Mouse (Mus musculus) thymus, adult 2 months (tissue): ENCODE results near the gene Eomes. TPM values are rescaled to one million over a fixed set of nuclear protein-coding genes. Genes with fewer than 3 reads are reported as not detected.

Source experiments
- DNase-seq: peaks from one replicate; pipeline ENCODE4 v3.0.0; 2021
- H3K27ac ChIP-seq: fragments of 200-500 bp; 2 replicates; pipeline ENCODE4 v1.5.1; 2012; ENCODE audit warnings: low read length, control low read depth; ENCODE audit not compliant: control insufficient read depth, insufficient read depth
- H3K27me3 ChIP-seq: fragments of 200-500 bp; 2 replicates; pipeline ENCODE4 v1.6.1; 2012; ENCODE audit warnings: mild to moderate bottlenecking, low read length, moderate library complexity, mixed read lengths; ENCODE audit not compliant: control insufficient read depth, insufficient read depth
- H3K36me3 ChIP-seq: fragments of 200-500 bp; 2 replicates; pipeline ENCODE4 v1.6.1; 2012; ENCODE audit warnings: mild to moderate bottlenecking, low read length, moderate library complexity; ENCODE audit not compliant: control insufficient read depth, insufficient read depth
- H3K4me1 ChIP-seq: fragments of 200-500 bp; replicated peaks from 2 replicates; pipeline ENCODE4 v1.6.1; 2012; ENCODE audit warnings: low read length; ENCODE audit not compliant: control insufficient read depth, insufficient read depth
- H3K4me3 ChIP-seq: fragments of 200-500 bp; 2 replicates; pipeline ENCODE4 v1.5.1; 2012; ENCODE audit warnings: mild to moderate bottlenecking, low read length, control low read depth, moderate library complexity; ENCODE audit not compliant: control insufficient read depth, insufficient read depth
- CTCF ChIP-seq: fragments of 200-500 bp; IDR thresholded peaks from 2 replicates; pipeline ENCODE4 v1.5.1; 2012; ENCODE audit warnings: mild to moderate bottlenecking, control low read depth, low read length, moderate library complexity, borderline replicate concordance; ENCODE audit not compliant: control insufficient read depth, poor library complexity, insufficient read depth; ENCODE audit errors: extremely low read depth
- POLR2A ChIP-seq: fragments of 200-500 bp; IDR thresholded peaks from 2 replicates; pipeline ENCODE4 v1.6.1; 2012; ENCODE audit warnings: mild to moderate bottlenecking, low read length, control low read depth, moderate library complexity; ENCODE audit not compliant: control insufficient read depth, poor library complexity, insufficient read depth; ENCODE audit errors: extremely low read depth
- WGBS: fragments of 180-500 bp; shearing (Covaris S2); methylation state at CpG from one replicate; pipeline ENCODE4 v1.1.7; 2018; 5-methylcytosine and 5-hydroxymethylcytosine counted together
- polyA plus RNA-seq: library from polyadenylated mRNA; depleted of rRNA; stranded (reverse); fragments of >200 nt; gene quantifications from 2 replicates; pipeline ENCODE4 v1.2.3, GENCODE M21; 2012

Gene Eomes
- polyA plus RNA-seq, 1 experiment = 0.78 TPM

DNA sequence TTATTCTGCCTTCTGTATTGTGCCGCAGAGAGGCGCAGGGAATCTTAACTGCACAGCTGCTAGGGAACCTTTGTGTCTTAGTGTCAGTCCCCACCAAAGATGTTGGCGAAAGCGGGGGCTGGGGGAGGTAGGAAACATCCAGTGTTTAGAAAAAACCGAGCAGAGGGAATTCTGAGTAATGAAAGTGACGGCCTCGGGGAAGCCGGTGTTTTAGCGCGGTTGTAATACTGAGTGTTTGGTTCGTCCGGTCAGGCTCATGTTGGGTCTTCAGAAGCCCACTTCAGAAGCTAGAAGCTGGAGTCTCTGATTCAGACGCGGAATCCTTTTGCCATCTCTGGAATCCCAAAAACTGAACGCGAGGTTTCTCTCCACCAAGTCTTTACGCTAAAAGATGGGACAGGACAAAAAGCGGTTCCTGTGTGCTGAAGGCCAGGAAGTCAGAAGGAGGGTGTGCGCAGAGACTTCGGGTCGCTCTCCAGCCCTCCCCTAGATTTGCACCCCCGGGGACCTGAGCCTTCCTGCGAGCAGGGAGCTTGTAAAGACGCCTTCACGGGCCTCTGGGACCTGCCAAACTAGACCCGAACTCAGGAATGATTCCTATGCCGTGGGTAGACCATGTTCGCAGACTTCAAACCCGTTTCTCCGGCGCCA is 606 bp upstream of the Eomes start:
- 2% methylated on average over 31 of the region's 31 CpGs for WGBS
- Histone ChIP-seq H3K4me1 (peaks cover 21% of the 10 kb centered on the region), H3K27ac (no peak overlapping the region), H3K36me3 (no peaks in the 10 kb centered on the region), H3K4me3 (peak overlapping the region; percentile 23; the same call in 1 of the 2 replicates), H3K27me3 (peaks cover 34% of the 10 kb centered on the region)
- DNase-seq = no peak
- TF ChIP-seq POLR2A (no peak), CTCF (no peak)

DNA sequence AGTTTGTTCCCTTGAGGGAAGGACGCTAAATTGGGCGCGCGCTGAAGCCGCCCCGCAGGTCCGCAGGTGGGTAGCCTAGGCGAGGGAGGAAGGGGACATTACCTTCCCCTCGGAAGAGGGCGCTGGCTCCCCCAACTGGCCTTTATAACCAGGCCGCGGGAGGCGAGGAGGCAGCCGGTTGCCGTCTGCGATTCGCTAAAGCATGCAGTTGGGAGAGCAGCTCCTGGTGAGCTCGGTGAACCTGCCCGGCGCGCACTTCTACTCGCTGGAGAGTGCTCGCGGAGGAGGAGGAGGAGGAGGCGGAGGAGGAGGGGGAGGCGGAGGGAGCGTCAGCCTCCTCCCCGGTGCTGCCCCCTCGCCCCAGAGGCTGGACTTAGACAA is 436 bp downstream of the Eomes start:
- H3K27me3 ChIP-seq = peaks cover 34% of the 10 kb centered on the region

DNA sequence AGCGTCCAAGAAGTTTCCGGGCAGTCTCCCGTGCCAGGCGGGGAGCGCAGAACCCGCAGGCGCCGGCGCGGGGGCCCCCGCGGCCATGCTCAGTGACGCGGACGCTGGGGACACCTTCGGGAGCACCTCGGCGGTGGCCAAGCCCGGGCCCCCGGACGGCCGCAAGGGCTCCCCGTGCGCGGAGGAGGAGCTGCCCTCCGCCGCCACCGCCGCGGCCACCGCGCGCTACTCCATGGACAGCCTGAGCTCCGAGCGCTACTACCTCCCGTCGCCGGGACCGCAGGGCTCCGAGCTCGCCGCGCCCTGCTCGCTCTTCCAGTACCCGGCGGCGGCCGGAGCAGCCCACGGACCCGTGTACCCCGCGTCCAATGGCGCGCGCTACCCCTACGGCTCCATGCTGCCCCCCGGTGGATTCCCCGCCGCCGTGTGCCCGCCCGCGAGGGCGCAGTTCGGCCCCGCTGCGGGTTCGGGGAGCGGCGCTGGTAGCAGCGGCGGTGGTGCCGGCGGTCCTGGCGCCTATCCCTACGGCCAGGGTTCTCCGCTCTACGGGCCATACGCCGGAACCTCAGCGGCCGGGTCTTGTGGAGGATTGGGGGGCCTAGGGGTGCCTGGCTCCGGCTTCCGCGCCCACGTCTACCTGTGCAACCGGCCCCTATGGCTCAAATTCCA is 961 bp downstream of the Eomes start:
- peak overlapping the region; percentile 49 for H3K4me3 ChIP-seq
- TF ChIP-seq POLR2A (no peak), CTCF (peak; percentile 74; the same call in 1 of the 2 replicates)
- no peaks in the 10 kb centered on the region for H3K36me3 ChIP-seq
- H3K27me3 ChIP-seq = peaks cover 34% of the 10 kb centered on the region
- peak; percentile 56 for DNase-seq
- H3K4me1 ChIP-seq = peaks cover 21% of the 10 kb centered on the region
- H3K27ac ChIP-seq = no peak overlapping the region
- WGBS = 4% methylated on average over 81 of the region's 87 CpGs

More for the DNA sequence above, 436 bp downstream of the Eomes start:
- H3K4me1 ChIP-seq = peaks cover 21% of the 10 kb centered on the region
- peak; percentile 48 for DNase-seq
- no peak for TF ChIP-seq POLR2A
- TF ChIP-seq CTCF = no peak
- no peaks in the 10 kb centered on the region for H3K36me3 ChIP-seq
- peak overlapping the region; percentile 49 for H3K4me3 ChIP-seq
- H3K27ac ChIP-seq = no peak overlapping the region
- WGBS = 1% methylated on average over 26 of the region's 29 CpGs

DNA sequence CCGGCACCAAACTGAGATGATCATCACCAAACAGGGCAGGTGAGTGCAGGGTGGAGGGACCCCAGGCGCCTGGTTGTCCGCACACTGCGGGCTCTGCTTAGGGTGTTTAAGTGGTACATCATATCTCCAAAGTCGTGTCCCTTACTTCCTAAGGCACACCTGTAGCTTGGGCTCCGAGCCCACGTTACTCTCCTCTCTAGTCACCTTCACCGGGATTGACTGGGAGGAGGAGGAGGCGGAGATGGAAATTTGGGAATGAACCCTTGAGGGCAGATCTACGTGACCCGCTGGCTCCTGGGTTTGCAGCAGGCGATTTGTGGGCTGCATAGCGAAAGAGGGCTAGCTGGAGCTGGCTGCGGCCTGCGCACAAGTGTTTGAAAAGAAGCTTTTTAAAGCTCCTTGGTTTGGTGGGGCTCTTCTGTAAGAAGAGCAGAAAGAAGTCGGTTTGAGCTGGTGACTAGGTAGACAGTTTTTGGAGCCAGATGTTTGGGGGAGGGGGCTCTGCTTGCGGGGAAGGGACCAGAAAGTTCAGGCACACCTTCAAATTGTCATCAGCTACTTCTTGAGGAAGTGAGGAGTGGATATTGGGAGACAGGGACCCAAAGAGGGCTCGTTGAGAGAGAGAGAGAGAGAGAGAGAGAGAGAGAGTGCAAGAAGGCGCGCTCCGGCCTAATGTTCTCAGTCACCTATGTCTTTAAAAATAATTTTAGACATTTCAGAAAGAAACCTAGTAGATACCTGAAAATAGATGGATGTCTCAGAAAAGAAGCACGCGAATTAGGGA is 1.7 kb downstream of the Eomes start:
- H3K27me3 ChIP-seq = peaks cover 34% of the 10 kb centered on the region
- no peak for DNase-seq
- WGBS = 43% methylated on average over 23 of the region's 23 CpGs
- H3K4me3 ChIP-seq = no peak overlapping the region
- no peak overlapping the region for H3K27ac ChIP-seq
- TF ChIP-seq CTCF (no peak), POLR2A (no peak)
- peaks cover 21% of the 10 kb centered on the region for H3K4me1 ChIP-seq
- no peaks in the 10 kb centered on the region for H3K36me3 ChIP-seq

DNA sequence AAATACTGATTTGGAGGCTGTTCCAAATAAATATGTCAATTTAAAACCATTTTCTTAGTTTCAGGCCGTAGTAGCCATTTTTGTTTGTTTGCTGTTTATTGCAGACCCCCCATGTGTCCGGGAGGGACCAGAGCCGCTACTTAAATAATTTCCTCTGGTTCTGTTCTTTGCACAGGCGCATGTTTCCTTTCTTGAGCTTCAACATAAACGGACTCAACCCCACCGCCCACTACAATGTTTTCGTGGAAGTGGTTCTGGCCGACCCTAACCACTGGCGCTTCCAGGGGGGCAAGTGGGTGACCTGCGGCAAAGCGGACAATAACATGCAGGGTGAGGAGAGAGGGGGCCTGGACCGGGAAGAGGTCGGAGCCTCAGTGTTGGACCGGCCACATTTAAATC is 2.3 kb downstream of the Eomes start:
- DNase-seq = no peak
- H3K27me3 ChIP-seq = peaks cover 34% of the 10 kb centered on the region
- no peak overlapping the region for H3K27ac ChIP-seq
- WGBS = 33% methylated on average over 14 of the region's 14 CpGs
- H3K4me1 ChIP-seq = peaks cover 21% of the 10 kb centered on the region
- H3K36me3 ChIP-seq = no peaks in the 10 kb centered on the region
- no peak for TF ChIP-seq CTCF
- no peak for TF ChIP-seq POLR2A
- H3K4me3 ChIP-seq = no peak overlapping the region

DNA sequence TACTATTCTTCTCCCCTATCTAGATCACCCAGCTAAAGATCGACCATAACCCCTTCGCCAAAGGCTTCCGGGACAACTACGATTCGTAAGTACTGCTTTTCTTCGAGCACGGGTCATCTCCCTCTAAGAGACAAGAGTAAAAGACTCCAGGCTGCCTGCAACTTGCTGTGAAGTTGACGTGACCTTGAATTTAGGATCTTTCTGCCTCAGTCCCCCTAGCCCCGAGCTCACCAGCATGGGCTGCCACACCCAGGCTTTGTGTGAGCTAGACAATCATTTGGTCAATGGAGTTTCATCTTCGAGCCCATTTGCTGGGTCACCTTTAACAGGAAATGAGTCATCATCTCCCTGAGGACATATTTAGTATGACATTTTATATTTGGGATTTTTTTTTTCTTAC is 4.2 kb downstream of the Eomes start:
- Histone ChIP-seq H3K27ac (no peak overlapping the region), H3K4me3 (no peak overlapping the region), H3K27me3 (peaks cover 31% of the 10 kb centered on the region), H3K4me1 (peaks cover 19% of the 10 kb centered on the region), H3K36me3 (no peaks in the 10 kb centered on the region)
- 74% methylated on average over 10 of the region's 10 CpGs for WGBS
- TF ChIP-seq CTCF (no peak), POLR2A (no peak)
- DNase-seq = no peak
